Comparison of ENCODE assay signal across 8 mouse cellular contexts in the genomic region with DNA sequence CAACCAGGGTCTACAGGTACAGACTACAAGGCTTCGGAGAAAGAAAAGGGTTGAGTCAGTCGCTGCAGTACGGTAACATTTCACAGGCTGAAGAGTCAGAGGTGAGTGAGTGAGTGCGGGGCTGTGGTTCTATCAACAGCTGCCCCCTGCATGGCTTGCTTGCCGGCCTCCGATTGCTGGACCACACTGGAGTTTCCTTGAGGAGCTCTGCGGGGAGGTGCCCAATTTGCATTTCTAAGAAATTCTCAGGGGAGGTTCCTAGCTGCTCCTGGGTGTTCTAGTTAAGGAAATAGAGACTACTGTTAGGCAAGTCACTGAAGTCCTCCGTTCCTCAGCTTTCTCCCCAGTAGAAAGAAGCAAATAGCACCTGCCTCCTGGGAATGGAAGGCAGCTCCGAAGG. TPM values are rescaled to one million over a fixed set of nuclear protein-coding genes. Genes with fewer than 3 reads are reported as not detected.
DNase-seq lines count a peak whose midpoint lies in the region; ATAC-seq lines count a peak whose summit lies in the region.
"Had no signal": no experiment of that assay in that cellular context is flagged by ENCODE, and none has a peak within 500 bp of the region (broad histone marks: within the 10 kb centered on the region; RNA-seq: fewer than 3 reads in every experiment).

No protein-coding gene starts in this region.

- no peaks in the 10 kb centered on the region for H3K9me3 ChIP-seq in neural tube, embryonic 11.5 days (ENCODE audit: control insufficient read depth, low read length)
- H3K9me3 ChIP-seq in forebrain, embryonic 12.5 days = no peaks in the 10 kb centered on the region
- no peaks in the 10 kb centered on the region for H3K9me3 ChIP-seq in stomach, embryonic 16.5 days (replicated peaks; ENCODE audit: control insufficient read depth, low read length)

- H3K4me2 ChIP-seq in neural tube, embryonic 11.5 days (ENCODE audit: low read depth) = peak overlapping the region; percentile 71
- peak overlapping the region; percentile 82 for H3K4me2 ChIP-seq in forebrain, embryonic 12.5 days
- H3K4me2 ChIP-seq in stomach, embryonic 16.5 days (ENCODE audit: low read depth, low read length) = peak overlapping the region; percentile 90

- H3K9ac ChIP-seq in neural tube, embryonic 11.5 days (ENCODE audit: low read length) = no peak overlapping the region
- peak overlapping the region; percentile 85; the same call in 1 of the 2 replicates for H3K9ac ChIP-seq in forebrain, embryonic 12.5 days
- H3K9ac ChIP-seq in stomach, embryonic 16.5 days (ENCODE audit: low read length) = peak overlapping the region; percentile 90

- WGBS in neural tube, embryonic 11.5 days = 8% methylated on average over 9 of the region's 9 CpGs
- WGBS in forebrain, embryonic 12.5 days = 5% methylated on average over 9 of the region's 9 CpGs
- 33% methylated on average over 9 of the region's 9 CpGs for WGBS in stomach, embryonic 16.5 days

- no peak for DNase-seq in neural tube, embryonic 11.5 days (ENCODE audit: low spot score)
- no peak for DNase-seq in neural tube, embryonic 10.5 days (ENCODE audit: extremely low spot score, low spot score)
- DNase-seq in liver = peak; percentile 64
- no peak for DNase-seq in cerebellum, adult 9-10 months
- DNase-seq in cerebellum, adult 9-11 months = no peak
- DNase-seq: kidney, adult 8-10 months had no signal

- no peaks in the 10 kb centered on the region for H3K27me3 ChIP-seq in neural tube, embryonic 11.5 days (ENCODE audit: control insufficient read depth, insufficient read depth, low read length)
- peaks cover 37% of the 10 kb centered on the region for H3K27me3 ChIP-seq in forebrain, embryonic 12.5 days
- no peaks in the 10 kb centered on the region for H3K27me3 ChIP-seq in stomach, embryonic 16.5 days (ENCODE audit: control insufficient read depth, insufficient read depth, low read length)

- no peak overlapping the region for H3K4me3 ChIP-seq in neural tube, embryonic 11.5 days (ENCODE audit: low read depth, low read length)
- peak overlapping the region; percentile 67 for H3K4me3 ChIP-seq in forebrain, embryonic 12.5 days (replicated peaks)
- peak overlapping the region; percentile 74 for H3K4me3 ChIP-seq in stomach, embryonic 16.5 days (replicated peaks; ENCODE audit: low read length)

- no peak overlapping the region for H3K27ac ChIP-seq in neural tube, embryonic 11.5 days (ENCODE audit: low read depth, low read length)
- H3K27ac ChIP-seq in forebrain, embryonic 12.5 days = no peak overlapping the region
- peak overlapping the region; percentile 98 for H3K27ac ChIP-seq in stomach, embryonic 16.5 days (ENCODE audit: low read length)

- peaks cover 3% of the 10 kb centered on the region; the same call in 1 of the 2 replicates for H3K4me1 ChIP-seq in neural tube, embryonic 11.5 days (ENCODE audit: control insufficient read depth, insufficient read depth, low read length)
- peaks cover 19% of the 10 kb centered on the region for H3K4me1 ChIP-seq in forebrain, embryonic 12.5 days
- H3K4me1 ChIP-seq in stomach, embryonic 16.5 days (ENCODE audit: control insufficient read depth, insufficient read depth, low read length) = peaks cover 21% of the 10 kb centered on the region

- no peaks in the 10 kb centered on the region for H3K36me3 ChIP-seq in neural tube, embryonic 11.5 days (ENCODE audit: control insufficient read depth, insufficient read depth, low read length)
- 0 out of 2 replicates have a peak, but pooled peaks cover 2% of the 10 kb centered on the region for H3K36me3 ChIP-seq in forebrain, embryonic 12.5 days (replicated peaks)
- peaks cover 12% of the 10 kb centered on the region; the same call in 1 of the 2 replicates for H3K36me3 ChIP-seq in stomach, embryonic 16.5 days (ENCODE audit: control insufficient read depth, insufficient read depth, low read length)

- no peak for ATAC-seq in neural tube, embryonic 11.5 days (ENCODE audit: insufficient read depth, low FRiP score, low TSS enrichment)
- no peak for ATAC-seq in forebrain, embryonic 12.5 days (ENCODE audit: low FRiP score)
- ATAC-seq in stomach, embryonic 16.5 days (ENCODE audit: insufficient read depth, low FRiP score) = no peak

RNA-seq across cellular contexts. Expression of gene Eef2k, which starts 2.1 kb away (rescaled TPM):
- 9.2 and 10.3 TPM in 2 replicates for polyA plus RNA-seq in neural tube, embryonic 11.5 days (2014; fragmentation: Nextera tagmentation; extraction: Ambion mirVana)
- polyA plus RNA-seq in forebrain, embryonic 12.5 days (2016; fragmentation: Nextera tagmentation; extraction: Ambion mirVana) = 20.6 and 21.3 TPM in 2 replicates
- 76.0 and 80.6 TPM in 2 replicates for polyA plus RNA-seq in stomach, embryonic 16.5 days (2015; fragmentation: Nextera tagmentation; extraction: Ambion mirVana)

RNA-seq across cellular contexts. Expression of gene Gm5737, which starts 32.5 kb away (rescaled TPM):
- not detected in 2 replicates for polyA plus RNA-seq in neural tube, embryonic 11.5 days (2014; fragmentation: Nextera tagmentation; extraction: Ambion mirVana)
- not detected in 2 replicates for polyA plus RNA-seq in forebrain, embryonic 12.5 days (2016; fragmentation: Nextera tagmentation; extraction: Ambion mirVana)
- polyA plus RNA-seq in stomach, embryonic 16.5 days (2015; fragmentation: Nextera tagmentation; extraction: Ambion mirVana) = not detected in 2 replicates
